Mouse (Mus musculus): Measurements from ENCODE around the gene Tmprss13. TPM values are rescaled to one million over a fixed set of nuclear protein-coding genes. Genes with fewer than 3 reads are reported as not detected.

Tmprss13 gene
- polyA plus RNA-seq, 1 experiment = not detected

- no peak for TF ChIP-seq GATA1 (IDR thresholded peaks at IDR 0.05; ENCODE audit: low read length)
Observed at GRCm38 (mm10) chr9:45367716-45368115, 48.8 kb downstream of the Tmprss13 start.

GRCm38 (mm10) chr9:45368341-45368901 lies 49.5 kb downstream of the Tmprss13 start:
- TF ChIP-seq GATA1 (IDR thresholded peaks at IDR 0.05; ENCODE audit: low read length) = no peak

DNA sequence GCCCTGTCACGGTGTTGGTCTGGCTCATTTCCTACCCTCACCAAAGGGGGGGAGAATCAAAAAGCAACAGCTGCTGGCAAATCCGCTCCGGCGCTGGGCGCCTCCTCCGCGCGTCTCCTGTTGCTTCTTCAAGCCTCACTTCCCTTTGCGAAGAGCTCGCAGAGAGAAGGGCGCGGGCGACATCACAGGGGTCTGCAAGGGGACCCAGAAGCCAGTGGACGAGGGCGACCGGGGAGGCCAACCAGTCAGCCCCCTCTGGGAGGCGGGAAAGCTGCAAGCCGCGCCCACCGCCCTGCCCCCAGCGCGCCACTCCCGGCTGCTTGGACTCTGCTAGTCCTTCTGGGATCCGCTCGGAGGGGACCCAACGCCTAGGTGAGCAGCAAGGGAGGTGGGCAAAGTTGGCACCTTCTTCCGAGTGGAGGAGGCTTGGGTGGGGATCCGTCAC lies 51.2 kb downstream of the Tmprss13 start, which contains the start of gene Fxyd6:
Fxyd6 (plus strand) TSS at position 69 of the 445 bp plus-strand sequence.
- TF ChIP-seq GATA1 (IDR thresholded peaks at IDR 0.05; ENCODE audit: low read length) = no peak

GRCm38 (mm10) chr9:45370616-45371336 lies 51.9 kb downstream of the Tmprss13 start:
- TF ChIP-seq GATA1 (IDR thresholded peaks at IDR 0.05; ENCODE audit: low read length) = no peak

DNA sequence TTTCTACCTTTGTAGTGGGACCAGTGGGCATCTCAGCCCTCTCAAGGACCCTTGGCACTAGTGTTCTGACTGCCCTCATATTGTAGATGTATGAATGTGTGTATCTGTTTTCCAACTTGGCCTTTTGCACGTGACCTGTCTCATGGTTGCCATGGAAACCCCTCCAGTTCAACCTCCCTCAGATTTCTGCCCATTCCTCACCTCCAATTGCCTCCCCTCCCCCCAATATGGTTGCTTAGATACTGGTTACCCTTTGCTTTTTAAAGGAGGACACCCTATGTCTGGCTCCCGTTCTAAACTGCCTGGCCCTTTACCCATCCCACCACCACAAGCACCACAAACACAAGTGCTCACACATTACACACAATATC lies 52.4 kb downstream of the Tmprss13 start:
- TF ChIP-seq GATA1 (IDR thresholded peaks at IDR 0.05; ENCODE audit: low read length) = no peak

DNA sequence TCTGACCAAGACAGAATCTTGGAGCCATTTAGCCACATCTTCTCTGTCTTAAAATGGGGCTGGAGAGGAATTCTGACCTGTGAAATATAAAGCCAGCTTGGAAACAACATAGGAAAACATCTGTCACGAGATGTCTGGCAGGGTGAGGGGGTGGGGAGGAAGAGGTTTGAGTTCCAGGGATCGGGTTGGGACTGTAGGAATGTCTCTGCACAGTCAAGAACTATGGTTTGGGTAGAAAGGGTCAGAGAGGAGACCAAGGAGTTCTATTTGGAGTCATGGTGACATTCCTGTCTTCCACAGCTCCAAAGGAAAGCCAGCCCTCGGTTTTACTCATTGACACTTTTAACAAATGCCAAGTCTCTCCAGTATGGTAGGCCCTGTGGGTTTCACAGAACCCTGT lies 55.0 kb downstream of the Tmprss13 start:
- no peak for TF ChIP-seq GATA1 (IDR thresholded peaks at IDR 0.05; ENCODE audit: low read length)

GRCm38 (mm10) chr9:45374988-45375502 lies 56.1 kb downstream of the Tmprss13 start:
- no peak for TF ChIP-seq GATA1 (IDR thresholded peaks at IDR 0.05; ENCODE audit: low read length)

DNA sequence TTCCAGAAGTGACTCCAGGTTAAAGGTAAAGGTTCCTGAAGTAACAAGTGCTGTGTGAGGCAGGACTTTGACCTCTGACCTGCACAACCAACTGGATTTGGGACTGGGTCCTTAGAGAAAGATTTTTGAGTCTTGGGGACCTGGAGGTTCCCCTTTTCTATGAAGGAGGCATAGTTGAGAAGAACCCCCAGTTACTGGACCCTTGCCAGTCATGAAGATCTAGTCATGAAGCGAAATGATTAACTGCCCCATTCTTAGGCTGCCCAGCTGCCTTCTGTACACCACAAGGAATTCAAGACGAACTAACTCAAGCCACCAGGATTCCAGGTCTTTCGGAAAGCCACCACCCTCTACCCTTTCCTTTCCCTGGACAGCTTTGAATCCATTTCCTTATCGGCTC lies 57.5 kb downstream of the Tmprss13 start:
- no peak for TF ChIP-seq GATA1 (IDR thresholded peaks at IDR 0.05; ENCODE audit: low read length)

GRCm38 (mm10) chr9:45376883-45377282 lies 58.0 kb downstream of the Tmprss13 start:
- TF ChIP-seq GATA1 (IDR thresholded peaks at IDR 0.05; ENCODE audit: low read length) = no peak

- no peak for TF ChIP-seq GATA1 (IDR thresholded peaks at IDR 0.05; ENCODE audit: low read length)
Observed at GRCm38 (mm10) chr9:45380411-45381251, 61.7 kb downstream of the Tmprss13 start.

DNA sequence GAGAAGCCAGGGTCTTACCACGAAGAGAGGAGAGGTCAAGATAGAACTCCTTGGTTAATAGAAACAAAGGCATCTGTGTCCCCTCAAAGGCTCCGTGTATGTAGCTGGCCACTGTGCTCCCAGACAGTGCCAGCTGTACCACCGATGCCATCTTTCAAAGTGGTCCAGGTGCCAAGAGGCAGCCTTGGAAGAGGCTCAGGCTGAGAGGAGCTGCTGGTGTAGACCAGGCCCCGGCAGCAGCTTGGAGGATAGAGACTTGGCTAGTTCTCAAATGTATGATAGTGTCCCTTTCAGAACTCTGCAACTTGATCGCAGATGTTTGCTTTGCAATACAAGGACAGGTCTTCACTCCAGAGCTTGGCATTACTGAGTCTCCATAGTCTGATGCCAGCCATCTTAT lies 63.4 kb downstream of the Tmprss13 start:
- no peak for TF ChIP-seq GATA1 (IDR thresholded peaks at IDR 0.05; ENCODE audit: low read length)

GRCm38 (mm10) chr9:45382834-45383233 lies 63.9 kb downstream of the Tmprss13 start:
- no peak for TF ChIP-seq GATA1 (IDR thresholded peaks at IDR 0.05; ENCODE audit: low read length)

DNA sequence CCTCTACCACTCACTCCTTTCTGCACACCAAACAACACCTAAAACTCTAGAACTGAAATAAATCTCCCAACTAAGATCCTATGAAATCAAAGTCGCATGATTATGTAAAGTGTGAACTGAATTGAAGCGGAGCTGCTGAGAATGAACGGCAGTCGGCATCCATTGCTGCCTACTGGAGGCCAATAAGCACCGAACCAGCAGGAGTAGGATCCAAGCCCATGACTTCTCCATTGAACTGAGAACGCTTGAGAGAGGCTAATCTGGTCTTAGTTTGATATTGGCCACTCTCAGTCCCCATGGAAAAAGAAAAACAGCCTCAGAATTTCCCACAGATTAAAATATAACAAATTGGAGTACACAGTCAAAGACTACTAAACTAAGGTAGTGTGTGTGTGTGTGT lies 65.0 kb downstream of the Tmprss13 start:
- TF ChIP-seq GATA1 (IDR thresholded peaks at IDR 0.05; ENCODE audit: low read length) = no peak

- no peak for TF ChIP-seq GATA1 (IDR thresholded peaks at IDR 0.05; ENCODE audit: low read length)
Observed at GRCm38 (mm10) chr9:45386698-45387097, 67.8 kb downstream of the Tmprss13 start.

GRCm38 (mm10) chr9:45388385-45388994 lies 69.6 kb downstream of the Tmprss13 start:
- no peak for TF ChIP-seq GATA1 (IDR thresholded peaks at IDR 0.05; ENCODE audit: low read length)

GRCm38 (mm10) chr9:45389596-45389995 lies 70.7 kb downstream of the Tmprss13 start:
- no peak for TF ChIP-seq GATA1 (IDR thresholded peaks at IDR 0.05; ENCODE audit: low read length)

Data from G1E-ER4 (cell line).